Mouse (Mus musculus): ENCODE results near the gene Ints14. TPM values are rescaled to one million over a fixed set of nuclear protein-coding genes. Genes with fewer than 3 reads are reported as not detected.

The Ints14 gene
- polyA plus RNA-seq, 1 experiment from 2014 or later: 57.4 TPM

DNA sequence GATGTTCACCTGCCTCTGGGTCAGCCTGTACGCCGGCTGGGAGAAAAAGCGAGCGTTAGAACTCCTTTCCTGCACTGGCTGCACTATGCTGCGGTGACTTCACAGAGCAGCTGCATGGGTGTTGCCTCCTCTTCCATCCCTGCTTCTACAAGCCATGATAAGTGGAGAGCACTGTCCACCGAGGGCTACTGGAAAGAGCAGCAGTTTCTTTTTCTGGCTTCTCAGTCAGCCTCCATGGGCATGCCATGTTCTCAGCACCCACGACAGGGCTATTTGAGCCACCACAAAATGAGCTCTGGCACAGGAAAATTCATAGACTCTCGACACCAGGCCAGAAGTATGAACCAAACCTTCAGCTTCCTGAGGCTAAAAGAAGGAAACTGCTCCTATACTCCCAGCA is 45.0 kb downstream of the Ints14 start:
- no peaks in the 10 kb centered on the region for H3K9me3 ChIP-seq (ENCODE audit: control insufficient read depth, low read length)
- no peak for ATAC-seq (replicated peaks; ENCODE audit: low FRiP score, low TSS enrichment, low read depth)

GRCm38 (mm10) chr9:65010632-65011031 is 49.9 kb downstream of the Ints14 start:
- no peak for ATAC-seq (replicated peaks; ENCODE audit: low FRiP score, low TSS enrichment, low read depth)
- no peaks in the 10 kb centered on the region for H3K27me3 ChIP-seq (replicated peaks; ENCODE audit: control insufficient read depth, insufficient read depth, low read length)
- no peak overlapping the region for H3K9ac ChIP-seq (ENCODE audit: low read length)
- H3K27ac ChIP-seq (ENCODE audit: low read depth): no peak overlapping the region
- no peaks in the 10 kb centered on the region for H3K4me1 ChIP-seq (replicated peaks; ENCODE audit: control insufficient read depth, insufficient read depth, low read length)
- peaks cover 14% of the 10 kb centered on the region for H3K36me3 ChIP-seq (ENCODE audit: control insufficient read depth, insufficient read depth, low read length)
- H3K4me3 ChIP-seq (ENCODE audit: low read depth, low read length): no peak overlapping the region
- no peaks in the 10 kb centered on the region for H3K9me3 ChIP-seq (ENCODE audit: control insufficient read depth, low read length)
- no peak for DNase-seq (ENCODE audit: low spot score)
- WGBS: 78% methylated on average over 8 of the region's 8 CpGs
- no peak overlapping the region for H3K4me2 ChIP-seq (ENCODE audit: low read length)

More for the DNA sequence above, 45.0 kb downstream of the Ints14 start:
- Histone ChIP-seq H3K36me3 (ENCODE audit: control insufficient read depth, insufficient read depth, low read length) (peaks cover 48% of the 10 kb centered on the region), H3K27ac (ENCODE audit: low read depth) (no peak overlapping the region), H3K27me3 (replicated peaks; ENCODE audit: control insufficient read depth, insufficient read depth, low read length) (no peaks in the 10 kb centered on the region), H3K4me1 (replicated peaks; ENCODE audit: control insufficient read depth, insufficient read depth, low read length) (no peaks in the 10 kb centered on the region), H3K9ac (ENCODE audit: low read length) (no peak overlapping the region), H3K4me3 (ENCODE audit: low read depth, low read length) (no peak overlapping the region), H3K4me2 (ENCODE audit: low read length) (no peak overlapping the region)
- WGBS: 97% methylated on average over 8 of the region's 8 CpGs
- DNase-seq (ENCODE audit: low spot score): no peak

GRCm38 (mm10) chr9:65011304-65011703 is 50.6 kb downstream of the Ints14 start:
- no peak for DNase-seq (ENCODE audit: low spot score)

GRCm38 (mm10) chr9:65015461-65016222 is 54.9 kb downstream of the Ints14 start:
- no peak overlapping the region for H3K4me2 ChIP-seq (ENCODE audit: low read length)
- WGBS: 61% methylated on average over 7 of the region's 7 CpGs
- no peaks in the 10 kb centered on the region for H3K27me3 ChIP-seq (replicated peaks; ENCODE audit: control insufficient read depth, insufficient read depth, low read length)
- H3K4me3 ChIP-seq (ENCODE audit: low read depth, low read length): no peak overlapping the region
- no peaks in the 10 kb centered on the region for H3K36me3 ChIP-seq (ENCODE audit: control insufficient read depth, insufficient read depth, low read length)
- peaks cover 24% of the 10 kb centered on the region for H3K4me1 ChIP-seq (replicated peaks; ENCODE audit: control insufficient read depth, insufficient read depth, low read length)
- H3K9me3 ChIP-seq (ENCODE audit: control insufficient read depth, low read length): no peaks in the 10 kb centered on the region
- H3K9ac ChIP-seq (ENCODE audit: low read length): no peak overlapping the region
- no peak for ATAC-seq (replicated peaks; ENCODE audit: low FRiP score, low TSS enrichment, low read depth)
- H3K27ac ChIP-seq (ENCODE audit: low read depth): no peak overlapping the region
- DNase-seq (ENCODE audit: low spot score): no peak

More at GRCm38 (mm10) chr9:65011304-65011703, 50.6 kb downstream of the Ints14 start:
- no peak overlapping the region for H3K27ac ChIP-seq (ENCODE audit: low read depth)
- peaks cover 9% of the 10 kb centered on the region for H3K36me3 ChIP-seq (ENCODE audit: control insufficient read depth, insufficient read depth, low read length)
- WGBS: 59% methylated on average over 6 of the region's 6 CpGs
- H3K9ac ChIP-seq (ENCODE audit: low read length): no peak overlapping the region
- no peak overlapping the region for H3K4me3 ChIP-seq (ENCODE audit: low read depth, low read length)
- no peaks in the 10 kb centered on the region; the same call in 1 of the 2 replicates for H3K4me1 ChIP-seq (replicated peaks; ENCODE audit: control insufficient read depth, insufficient read depth, low read length)
- no peaks in the 10 kb centered on the region for H3K9me3 ChIP-seq (ENCODE audit: control insufficient read depth, low read length)
- ATAC-seq (replicated peaks; ENCODE audit: low FRiP score, low TSS enrichment, low read depth): no peak
- no peaks in the 10 kb centered on the region for H3K27me3 ChIP-seq (replicated peaks; ENCODE audit: control insufficient read depth, insufficient read depth, low read length)
- H3K4me2 ChIP-seq (ENCODE audit: low read length): no peak overlapping the region

DNA sequence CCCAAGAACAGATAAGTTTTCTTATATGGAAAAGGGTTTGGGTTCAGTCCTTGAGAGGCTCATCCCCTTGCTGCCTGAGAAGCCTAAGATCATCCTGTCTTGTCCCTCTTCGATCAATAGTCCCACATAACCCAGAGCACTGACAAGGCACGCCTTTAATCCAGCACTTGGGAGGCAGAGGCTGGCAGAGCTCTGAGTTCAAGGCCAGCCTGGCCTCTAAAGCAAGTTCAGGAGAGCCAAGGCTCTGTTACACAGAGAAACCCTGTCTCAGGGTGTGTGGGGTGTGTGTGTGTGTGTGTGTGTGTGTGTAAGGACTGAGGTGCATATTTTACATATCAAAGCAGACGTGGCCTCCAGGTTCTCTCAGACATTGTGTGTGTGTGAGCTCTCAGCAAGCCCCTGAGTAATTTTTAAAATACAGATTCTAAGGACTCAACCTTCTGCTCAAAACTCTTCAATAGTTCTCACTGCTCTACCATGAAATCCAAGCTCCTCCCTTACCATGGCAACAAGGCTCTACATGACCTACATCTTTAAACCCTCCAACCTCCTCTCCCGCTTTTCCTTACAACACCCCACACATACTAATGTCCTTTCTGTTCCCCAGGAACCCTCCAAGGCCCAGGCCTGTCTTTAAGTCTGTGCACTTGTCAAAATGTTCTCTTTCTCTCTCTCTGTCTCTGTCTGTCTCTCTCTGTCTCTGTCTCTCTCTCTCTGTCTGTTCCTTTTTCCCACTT is 55.7 kb downstream of the Ints14 start:
- DNase-seq (ENCODE audit: low spot score): no peak
- ATAC-seq (replicated peaks; ENCODE audit: low FRiP score, low TSS enrichment, low read depth): no peak
- Histone ChIP-seq H3K4me3 (ENCODE audit: low read depth, low read length) (no peak overlapping the region), H3K9ac (ENCODE audit: low read length) (no peak overlapping the region), H3K4me2 (ENCODE audit: low read length) (no peak overlapping the region), H3K36me3 (ENCODE audit: control insufficient read depth, insufficient read depth, low read length) (no peaks in the 10 kb centered on the region), H3K27me3 (replicated peaks; ENCODE audit: control insufficient read depth, insufficient read depth, low read length) (no peaks in the 10 kb centered on the region), H3K27ac (ENCODE audit: low read depth) (no peak overlapping the region), H3K4me1 (replicated peaks; ENCODE audit: control insufficient read depth, insufficient read depth, low read length) (peaks cover 24% of the 10 kb centered on the region), H3K9me3 (ENCODE audit: control insufficient read depth, low read length) (no peaks in the 10 kb centered on the region)
- WGBS: 89% methylated on average over 4 of the region's 4 CpGs

DNA sequence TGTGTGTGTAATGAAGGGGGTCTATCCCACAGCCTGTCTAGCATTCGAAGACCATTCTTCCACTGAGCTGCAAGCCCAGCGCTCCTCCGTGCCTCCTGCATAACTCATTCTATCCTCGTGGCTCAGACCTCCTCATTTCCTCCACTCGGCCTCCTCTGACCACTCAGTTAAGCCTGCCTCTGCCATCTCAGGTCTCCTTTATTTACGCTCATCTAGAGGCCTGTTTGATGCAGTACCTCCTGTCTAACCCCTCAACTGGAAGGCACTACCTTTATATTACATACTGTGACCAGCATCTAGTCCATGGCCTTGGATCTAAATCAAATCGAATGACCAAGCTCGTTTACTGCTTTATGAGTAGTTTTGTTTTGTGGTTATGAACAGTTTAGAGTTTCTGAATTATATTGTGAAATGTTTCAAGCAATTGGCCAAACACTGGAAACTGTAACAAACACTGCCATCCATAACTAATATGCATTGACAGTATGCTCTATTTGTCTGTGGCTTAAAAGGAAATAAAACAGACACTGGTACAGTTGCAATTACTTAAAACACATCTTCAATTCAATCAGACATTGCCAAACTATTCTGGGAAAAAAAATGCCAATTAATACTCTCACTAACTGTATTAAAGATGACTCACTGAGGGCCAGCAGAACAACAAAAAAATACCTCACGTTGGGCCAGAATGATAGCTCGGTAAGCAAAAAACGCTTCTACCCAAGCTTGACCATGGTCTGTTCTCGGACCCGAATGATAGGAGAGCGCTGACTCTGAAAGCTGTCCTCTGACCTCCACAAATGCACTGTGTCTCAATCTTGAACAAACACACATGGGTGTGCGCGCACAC is 56.5 kb downstream of the Ints14 start:
- H3K27me3 ChIP-seq (replicated peaks; ENCODE audit: control insufficient read depth, insufficient read depth, low read length): no peaks in the 10 kb centered on the region
- no peak for ATAC-seq (replicated peaks; ENCODE audit: low FRiP score, low TSS enrichment, low read depth)
- no peaks in the 10 kb centered on the region for H3K36me3 ChIP-seq (ENCODE audit: control insufficient read depth, insufficient read depth, low read length)
- H3K27ac ChIP-seq (ENCODE audit: low read depth): no peak overlapping the region
- WGBS: 79% methylated on average over 16 of the region's 16 CpGs
- no peak overlapping the region for H3K9ac ChIP-seq (ENCODE audit: low read length)
- peaks cover 27% of the 10 kb centered on the region for H3K4me1 ChIP-seq (replicated peaks; ENCODE audit: control insufficient read depth, insufficient read depth, low read length)
- no peak overlapping the region for H3K4me2 ChIP-seq (ENCODE audit: low read length)
- H3K4me3 ChIP-seq (ENCODE audit: low read depth, low read length): no peak overlapping the region
- no peaks in the 10 kb centered on the region for H3K9me3 ChIP-seq (ENCODE audit: control insufficient read depth, low read length)
- DNase-seq (ENCODE audit: low spot score): no peak

DNA sequence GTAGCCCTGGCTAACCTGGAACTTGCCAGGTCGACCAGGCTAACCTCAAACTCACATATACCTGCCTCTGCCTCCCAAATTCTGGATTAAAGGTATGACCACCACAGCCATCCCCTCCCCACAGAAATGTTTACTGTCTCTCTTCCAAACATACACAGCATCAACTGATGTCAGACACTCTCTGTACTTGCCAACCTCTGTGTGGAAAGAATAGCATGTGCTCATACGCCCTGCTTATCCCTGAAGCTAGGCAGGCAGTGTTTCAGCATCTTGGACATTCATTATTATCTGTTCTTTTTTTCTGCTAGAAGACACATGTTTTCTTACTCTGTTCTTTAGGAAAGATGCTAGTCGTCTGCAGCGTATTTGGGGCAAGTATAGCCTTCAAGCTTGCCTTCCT is 57.2 kb downstream of the Ints14 start:
- H3K9me3 ChIP-seq (ENCODE audit: control insufficient read depth, low read length): no peaks in the 10 kb centered on the region
- H3K4me1 ChIP-seq (replicated peaks; ENCODE audit: control insufficient read depth, insufficient read depth, low read length): peaks cover 32% of the 10 kb centered on the region
- no peaks in the 10 kb centered on the region for H3K27me3 ChIP-seq (replicated peaks; ENCODE audit: control insufficient read depth, insufficient read depth, low read length)
- H3K27ac ChIP-seq (ENCODE audit: low read depth): no peak overlapping the region
- no peak overlapping the region for H3K4me3 ChIP-seq (ENCODE audit: low read depth, low read length)
- H3K4me2 ChIP-seq (ENCODE audit: low read length): no peak overlapping the region
- H3K9ac ChIP-seq (ENCODE audit: low read length): no peak overlapping the region
- no peak for DNase-seq (ENCODE audit: low spot score)
- no peak for ATAC-seq (replicated peaks; ENCODE audit: low FRiP score, low TSS enrichment, low read depth)
- no peaks in the 10 kb centered on the region for H3K36me3 ChIP-seq (ENCODE audit: control insufficient read depth, insufficient read depth, low read length)
- 79% methylated on average over 4 of the region's 4 CpGs for WGBS

DNA sequence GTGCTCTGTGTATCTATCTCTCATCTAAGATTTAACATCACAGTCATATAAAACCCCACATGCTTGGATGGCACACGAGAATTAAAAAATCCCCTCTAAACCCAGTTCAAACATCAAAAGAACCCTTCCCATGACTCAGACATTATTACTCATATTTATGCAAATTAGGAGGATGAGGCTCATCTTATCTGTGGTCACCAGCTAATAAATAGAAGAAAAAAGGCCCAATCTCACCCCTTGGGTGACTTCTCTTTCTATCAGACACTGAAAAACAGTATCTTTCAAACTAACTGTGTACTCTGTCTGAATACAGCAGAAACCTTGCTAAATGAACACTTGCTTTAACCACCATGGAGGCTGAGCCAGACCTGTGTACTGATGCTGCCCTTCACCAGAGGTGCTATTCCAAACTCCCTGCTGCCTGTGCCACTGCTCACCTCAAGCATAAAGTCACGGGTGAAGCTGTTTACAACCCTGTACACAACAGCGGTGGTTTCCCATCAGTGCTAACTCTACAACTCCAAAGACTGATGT is 58.0 kb downstream of the Ints14 start:
- no peak overlapping the region for H3K9ac ChIP-seq (ENCODE audit: low read length)
- DNase-seq (ENCODE audit: low spot score) (no peak), ATAC-seq (replicated peaks; ENCODE audit: low FRiP score, low TSS enrichment, low read depth) (no peak)
- H3K4me1 ChIP-seq (replicated peaks; ENCODE audit: control insufficient read depth, insufficient read depth, low read length): peaks cover 32% of the 10 kb centered on the region
- no peaks in the 10 kb centered on the region for H3K27me3 ChIP-seq (replicated peaks; ENCODE audit: control insufficient read depth, insufficient read depth, low read length)
- 66% methylated on average over 3 of the region's 3 CpGs for WGBS
- H3K9me3 ChIP-seq (ENCODE audit: control insufficient read depth, low read length): no peaks in the 10 kb centered on the region
- no peak overlapping the region for H3K27ac ChIP-seq (ENCODE audit: low read depth)
- H3K4me2 ChIP-seq (ENCODE audit: low read length): 0 out of 2 replicates have a peak overlapping the region, but pooled peaks have one; percentile 4
- no peak overlapping the region for H3K4me3 ChIP-seq (ENCODE audit: low read depth, low read length)
- no peaks in the 10 kb centered on the region for H3K36me3 ChIP-seq (ENCODE audit: control insufficient read depth, insufficient read depth, low read length)

Data from intestine, embryonic 14.5 days (tissue).